Mouse (Mus musculus) small intestine, adult 2 months (tissue): ENCODE measurements around the gene Zmym6.

Source experiments
- CTCF ChIP-seq: fragments of 200-500 bp; IDR thresholded peaks from 2 replicates; pipeline ENCODE4 v1.5.1; 2012; ENCODE audit warnings: low read depth, mild to moderate bottlenecking, control low read depth, inconsistent platforms, low read length, moderate library complexity, mixed read lengths; ENCODE audit not compliant: insufficient replicate concordance, insufficient read length; ENCODE audit errors: extremely low read depth
- POLR2A ChIP-seq: fragments of 200-500 bp; IDR thresholded peaks from 2 replicates; pipeline ENCODE4 v1.6.1; 2012; ENCODE audit warnings: low read depth, mild to moderate bottlenecking, control low read depth, inconsistent platforms, low read length, moderate library complexity

DNA sequence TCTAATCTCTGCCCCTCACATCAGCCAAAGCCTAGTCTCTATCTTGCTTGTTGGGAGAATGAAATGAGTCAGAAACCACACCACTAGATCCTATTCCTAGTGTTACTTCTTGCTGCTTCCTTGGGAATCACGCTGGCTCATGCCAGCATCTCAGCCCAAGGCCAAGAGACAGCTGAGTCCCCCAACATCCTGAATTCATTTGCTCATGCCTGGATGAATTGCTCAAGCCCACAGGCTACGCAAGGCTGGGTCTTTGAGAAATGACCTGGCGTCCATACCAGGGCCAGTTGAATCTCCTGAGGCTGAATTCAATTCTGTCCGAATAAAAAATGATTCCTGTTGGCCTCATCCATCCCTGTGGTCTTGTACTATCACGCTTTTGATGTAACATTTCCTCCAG lies 60.4 kb downstream of the Zmym6 start:
- TF ChIP-seq CTCF (no peak), POLR2A (no peak)
